ENCODE assay signal across 9 mouse cellular contexts in genomic region chr19:59261604-59262003, GRCm38 (mm10). TPM values are rescaled to one million over a fixed set of nuclear protein-coding genes. Genes with fewer than 3 reads are reported as not detected.
DNase-seq lines count a peak whose midpoint lies in the region; ATAC-seq and TF ChIP-seq lines count a peak whose summit lies in the region.
"Had no signal": no experiment of that assay in that cellular context is flagged by ENCODE, and none has a peak within 500 bp of the region (broad histone marks: within the 10 kb centered on the region; RNA-seq: fewer than 3 reads in every experiment).

No protein-coding gene starts in this region.

- H3K36me3 ChIP-seq in kidney, postnatal 0 days (ENCODE audit: insufficient read depth, low read length) = no peaks in the 10 kb centered on the region
- no peaks in the 10 kb centered on the region for H3K36me3 ChIP-seq in forebrain, embryonic 16.5 days (ENCODE audit: control insufficient read depth, insufficient read depth)
- H3K36me3 ChIP-seq in liver, embryonic 12.5 days = no peaks in the 10 kb centered on the region
- no peaks in the 10 kb centered on the region for H3K36me3 ChIP-seq in stomach, embryonic 14.5 days (ENCODE audit: control insufficient read depth, insufficient read depth, low read length)

- 0 out of 2 replicates have a peak, but pooled peaks cover 8% of the 10 kb centered on the region for H3K27me3 ChIP-seq in kidney, postnatal 0 days (ENCODE audit: insufficient read depth, low read length)
- H3K27me3 ChIP-seq in forebrain, embryonic 16.5 days (replicated peaks; ENCODE audit: control insufficient read depth, insufficient read depth, low read length) = no peaks in the 10 kb centered on the region
- H3K27me3 ChIP-seq in liver, embryonic 12.5 days (replicated peaks) = peaks cover 58% of the 10 kb centered on the region
- H3K27me3 ChIP-seq in stomach, embryonic 14.5 days (ENCODE audit: control insufficient read depth, insufficient read depth, low read length) = no peaks in the 10 kb centered on the region

- 42% methylated on average over 7 of the region's 7 CpGs for WGBS in kidney, postnatal 0 days
- 57% methylated on average over 7 of the region's 7 CpGs for WGBS in forebrain, embryonic 16.5 days
- WGBS in liver, embryonic 12.5 days (ENCODE audit: insufficient replicate concordance) = 6% methylated on average over 7 of the region's 7 CpGs
- WGBS in stomach, embryonic 14.5 days = 42% methylated on average over 7 of the region's 7 CpGs

- no peak overlapping the region for H3K4me3 ChIP-seq in kidney, postnatal 0 days (replicated peaks; ENCODE audit: low read depth, low read length)
- peak overlapping the region; percentile 45 for H3K4me3 ChIP-seq in forebrain, embryonic 16.5 days (replicated peaks; ENCODE audit: low read length)
- H3K4me3 ChIP-seq in liver, embryonic 12.5 days = peak overlapping the region; percentile 52
- H3K4me3 ChIP-seq in stomach, embryonic 14.5 days (ENCODE audit: low read depth, low read length) = no peak overlapping the region; the same call in 1 of the 2 replicates

- 0 out of 2 replicates have a peak, but pooled peaks cover 3% of the 10 kb centered on the region for H3K4me1 ChIP-seq in kidney, postnatal 0 days (replicated peaks; ENCODE audit: insufficient read depth, low read length)
- peaks cover 24% of the 10 kb centered on the region for H3K4me1 ChIP-seq in forebrain, embryonic 16.5 days (replicated peaks; ENCODE audit: control insufficient read depth, insufficient read depth, low read length)
- peaks cover 17% of the 10 kb centered on the region for H3K4me1 ChIP-seq in liver, embryonic 12.5 days
- peaks cover 5% of the 10 kb centered on the region; the same call in 1 of the 2 replicates for H3K4me1 ChIP-seq in stomach, embryonic 14.5 days (ENCODE audit: control insufficient read depth, insufficient read depth, low read length)

- DNase-seq in kidney, postnatal 0 days (ENCODE audit: low spot score) = peak; percentile 9
- no peak for DNase-seq in kidney, adult 8-10 months
- no peak for DNase-seq in adrenal gland, adult 18-20 months (ENCODE audit: low spot score in 2 of 2)
- no peak for DNase-seq in retina, postnatal 1 day
- DNase-seq in cerebellum, adult 9-10 months = no peak
- DNase-seq: cerebellum, adult 9-11 months had no signal

- TF ChIP-seq CTCF in kidney, postnatal 0 days (IDR thresholded peaks at IDR 0.05; ENCODE audit: low read depth) = no peak

- H3K9ac ChIP-seq in kidney, postnatal 0 days (ENCODE audit: low read depth, low read length) = no peak overlapping the region
- no peak overlapping the region for H3K9ac ChIP-seq in forebrain, embryonic 16.5 days (replicated peaks; ENCODE audit: low read depth, low read length)
- H3K9ac ChIP-seq in liver, embryonic 12.5 days = no peak overlapping the region; the same call in 1 of the 2 replicates
- H3K9ac ChIP-seq in stomach, embryonic 14.5 days (replicated peaks; ENCODE audit: low read depth, low read length) = 0 out of 2 replicates have a peak overlapping the region, but pooled peaks have one; percentile 25

- H3K4me2 ChIP-seq in kidney, postnatal 0 days (ENCODE audit: low read length) = peak overlapping the region; percentile 73
- H3K4me2 ChIP-seq in forebrain, embryonic 16.5 days (ENCODE audit: low read length) = peak overlapping the region; percentile 62
- peak overlapping the region; percentile 85 for H3K4me2 ChIP-seq in liver, embryonic 12.5 days
- peak overlapping the region; percentile 90 for H3K4me2 ChIP-seq in stomach, embryonic 14.5 days (replicated peaks; ENCODE audit: low read depth, low read length)

- ATAC-seq in kidney, postnatal 0 days (replicated peaks; ENCODE audit: low FRiP score, low read depth) = no peak
- ATAC-seq in forebrain, embryonic 16.5 days = no peak
- ATAC-seq in liver, embryonic 12.5 days = peak; percentile 56
- ATAC-seq in stomach, embryonic 14.5 days (ENCODE audit: insufficient number of reproducible peaks, insufficient read depth, low FRiP score, low read depth) = no peak

- no peak overlapping the region for H3K27ac ChIP-seq in kidney, postnatal 0 days
- H3K27ac ChIP-seq in forebrain, embryonic 16.5 days (ENCODE audit: low read length) = no peak overlapping the region
- no peak overlapping the region for H3K27ac ChIP-seq in liver, embryonic 12.5 days
- no peak overlapping the region for H3K27ac ChIP-seq in stomach, embryonic 14.5 days (ENCODE audit: low read length)

- H3K9me3 ChIP-seq in kidney, postnatal 0 days (replicated peaks; ENCODE audit: low read length) = peaks cover 5% of the 10 kb centered on the region; the same call in 1 of the 2 replicates
- H3K9me3 ChIP-seq in forebrain, embryonic 16.5 days (ENCODE audit: control insufficient read depth, low read length) = no peaks in the 10 kb centered on the region
- H3K9me3 ChIP-seq in liver, embryonic 12.5 days (replicated peaks) = peaks cover 3% of the 10 kb centered on the region; the same call in 1 of the 2 replicates
- H3K9me3 ChIP-seq in stomach, embryonic 14.5 days (ENCODE audit: control insufficient read depth, low read depth, low read length) = no peaks in the 10 kb centered on the region

RNA-seq across cellular contexts. Expression of gene Slc18a2, which starts 0.9 kb away (rescaled TPM):
- polyA plus RNA-seq in kidney, postnatal 0 days (2015; fragmentation: Nextera tagmentation; extraction: Ambion mirVana) = 4.1 and 4.5 TPM in 2 replicates
- 19.8 and 21.0 TPM in 2 replicates for polyA plus RNA-seq in forebrain, embryonic 16.5 days (2015; fragmentation: Nextera tagmentation; extraction: Ambion mirVana)
- polyA plus RNA-seq in liver, embryonic 12.5 days (2016; fragmentation: Nextera tagmentation; extraction: Ambion mirVana) = 5.1 and 6.0 TPM in 2 replicates
- 15.2 and 16.0 TPM in 2 replicates for polyA plus RNA-seq in stomach, embryonic 14.5 days (2014; fragmentation: Nextera tagmentation; extraction: Ambion mirVana)
- 10 to 100 TPM; 11.4 to 20.1 TPM for total RNA-seq in adrenal gland, adult 18-20 months (2021)

RNA-seq across cellular contexts. Expression of gene Kcnk18, which starts 42.6 kb away (rescaled TPM):
- polyA plus RNA-seq in kidney, postnatal 0 days (2015; fragmentation: Nextera tagmentation; extraction: Ambion mirVana) = not detected in 2 replicates
- polyA plus RNA-seq in forebrain, embryonic 16.5 days (2015; fragmentation: Nextera tagmentation; extraction: Ambion mirVana) = not detected in 2 replicates
- not detected in 2 replicates for polyA plus RNA-seq in liver, embryonic 12.5 days (2016; fragmentation: Nextera tagmentation; extraction: Ambion mirVana)
- polyA plus RNA-seq in stomach, embryonic 14.5 days (2014; fragmentation: Nextera tagmentation; extraction: Ambion mirVana) = 0.10 TPM in 1 of 2 replicates, not detected in the other
- not detected for total RNA-seq in adrenal gland, adult 18-20 months (2021)

Comparison
In these comparisons a context has a peak if more than half of its experiments do, and no peak if none do; other contexts are left out.
1. H3K4me3 ChIP-seq: peak in forebrain, embryonic 16.5 days (single experiment) and liver, embryonic 12.5 days (single experiment); none in kidney, postnatal 0 days (single experiment) and stomach, embryonic 14.5 days (single experiment).
2. Peak in every context shown above with its lines, with median percentiles within 50 percentile points of each other: H3K4me2 ChIP-seq.